21 mouse cellular contexts compared by ENCODE assay signal in the genomic region with DNA sequence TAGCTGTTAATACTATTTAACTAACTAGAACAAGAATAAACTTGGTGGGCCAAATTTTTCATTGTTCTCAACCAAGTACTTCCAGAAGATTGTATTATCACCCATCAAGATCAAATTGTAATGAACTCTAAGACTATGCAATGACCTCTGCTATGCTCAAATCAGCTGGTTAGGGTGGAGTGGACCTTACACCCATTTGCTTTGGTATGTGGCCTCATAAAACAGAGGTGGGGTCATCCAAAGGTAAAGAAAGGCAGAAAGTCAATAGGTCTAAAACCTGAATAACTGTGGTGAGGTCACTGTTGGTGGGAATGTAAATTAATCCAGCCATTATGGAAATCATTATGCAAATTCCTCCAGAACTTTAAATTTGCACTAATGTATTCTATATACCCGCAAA. TPM values are rescaled to one million over a fixed set of nuclear protein-coding genes. Genes with fewer than 3 reads are reported as not detected.
DNase-seq lines count a peak whose midpoint lies in the region; TF ChIP-seq lines count a peak whose summit lies in the region.
"Had no signal": no experiment of that assay in that cellular context is flagged by ENCODE, and none has a peak within 500 bp of the region (broad histone marks: within the 10 kb centered on the region; RNA-seq: fewer than 3 reads in every experiment).

No protein-coding gene starts in this region.

- DNase-seq in ES-CJ7 (ENCODE audit: low read depth, low spot score): peak; percentile 69
- no peak for DNase-seq in ES-E14 (ENCODE audit: low read depth, low spot score)
- peak; percentile 68 for DNase-seq in ZHBTc4 (ENCODE audit: low read depth, low spot score)
- DNase-seq in gastrocnemius, postnatal 25 days: no peak
- no peak for DNase-seq in heart, adult 18-20 months
- DNase-seq: adrenal gland, adult 2 months; adrenal gland, postnatal 10 days; adrenal gland, postnatal 25 days; cerebellum, adult 11 months; cerebellum, adult 18-20 months; cerebellum, adult 8-10 months; cerebellum, adult 9-11 months; cerebellum, postnatal 14 days; cerebellum, postnatal 36 days; embryo, embryonic 11 days had no signal

- H3K9me3 ChIP-seq in ES-E14 (ENCODE audit: control insufficient read depth, insufficient read depth, low read depth, low read length): no peaks in the 10 kb centered on the region
- H3K9me3 ChIP-seq: embryonic facial prominence, embryonic 13.5 days; embryonic facial prominence, embryonic 15.5 days; forebrain, embryonic 10.5 days; forebrain, embryonic 12.5 days had no signal

- no peaks in the 10 kb centered on the region for H3K36me3 ChIP-seq in ES-E14 (ENCODE audit: control insufficient read depth, insufficient read depth, low read length, poor library complexity, severe bottlenecking)
- H3K36me3 ChIP-seq: embryonic facial prominence, embryonic 13.5 days; embryonic facial prominence, embryonic 15.5 days; forebrain, embryonic 10.5 days; forebrain, embryonic 12.5 days had no signal

- in situ Hi-C loops in ES-E14 (cut with MboI; ENCODE audit: low sequenced_read_pairs in 2 of 2, unreplicated experiment in 2 of 2): no loop called here

- no peaks in the 10 kb centered on the region for H3K4me1 ChIP-seq in ES-E14 (ENCODE audit: control insufficient read depth in 2 of 2, insufficient read depth in 2 of 2, low read length in 2 of 2, poor library complexity in 1 of 2)
- H3K4me1 ChIP-seq: embryonic facial prominence, embryonic 13.5 days; embryonic facial prominence, embryonic 15.5 days; forebrain, embryonic 10.5 days; forebrain, embryonic 12.5 days had no signal

- H3K27ac ChIP-seq in ES-E14 (ENCODE audit: insufficient read depth, low read depth, low read length, poor library complexity, severe bottlenecking): no peak overlapping the region
- H3K27ac ChIP-seq: embryonic facial prominence, embryonic 13.5 days; embryonic facial prominence, embryonic 15.5 days; forebrain, embryonic 10.5 days; forebrain, embryonic 12.5 days had no signal

- H3K9ac ChIP-seq in ES-E14 (ENCODE audit: insufficient read depth, low read depth, low read length, poor library complexity, severe bottlenecking): no peak overlapping the region
- H3K9ac ChIP-seq: embryonic facial prominence, embryonic 13.5 days; embryonic facial prominence, embryonic 15.5 days; forebrain, embryonic 12.5 days had no signal

- H3K4me3 ChIP-seq in ES-E14 (ENCODE audit: insufficient read depth in 1 of 2, low read depth in 1 of 2, low read length in 2 of 2, poor library complexity in 1 of 2, severe bottlenecking in 1 of 2): no peak overlapping the region
- H3K4me3 ChIP-seq: embryonic facial prominence, embryonic 13.5 days; embryonic facial prominence, embryonic 15.5 days; erythroblast, embryonic 14.5 days; forebrain, embryonic 10.5 days; forebrain, embryonic 12.5 days had no signal

TF ChIP-seq in ES-E14, 5 proteins besides CTCF, POLR2A, EP300 and RAD21:
- TF ChIP-seq ZC3H11A (IDR thresholded peaks at IDR 0.05; ENCODE audit: borderline replicate concordance, low read depth, low read length) (no peak), CHD2 (IDR thresholded peaks at IDR 0.05; ENCODE audit: low read depth, low read length) (0 out of 2 replicates have a peak, but pooled peaks have one; percentile 1), MAFK (IDR thresholded peaks at IDR 0.05; ENCODE audit: insufficient read depth, low read depth, low read length) (no peak), ZNF384 (IDR thresholded peaks at IDR 0.05; ENCODE audit: low read depth, low read length) (no peak)
TF ChIP-seq in ES-E14: peak in this region for 1.

RNA-seq across cellular contexts. Expression of a gene that starts 24.3 kb away (rescaled TPM):
- total RNA-seq in ES-E14 (2012; rRNA removed): 50.8 and 69.7 TPM in 2 replicates
- total RNA-seq in gastrocnemius, postnatal 25 days (2021): 10 to 100 TPM; 23.6 to 43.0 TPM
- total RNA-seq in heart, adult 18-20 months (2021): 10 to 100 TPM; 30.0 to 34.9 TPM
- total RNA-seq: MEL had no signal

Comparison
In these comparisons a context has a peak if more than half of its experiments do, and no peak if none do; other contexts are left out.
1. DNase-seq: peak in ES-CJ7 (single experiment) and ZHBTc4 (single experiment); none in ES-E14 (single experiment), gastrocnemius, postnatal 25 days (single experiment) and heart, adult 18-20 months (0 of 2).